ENCODE assay signal across 11 mouse cellular contexts in the genomic region with DNA sequence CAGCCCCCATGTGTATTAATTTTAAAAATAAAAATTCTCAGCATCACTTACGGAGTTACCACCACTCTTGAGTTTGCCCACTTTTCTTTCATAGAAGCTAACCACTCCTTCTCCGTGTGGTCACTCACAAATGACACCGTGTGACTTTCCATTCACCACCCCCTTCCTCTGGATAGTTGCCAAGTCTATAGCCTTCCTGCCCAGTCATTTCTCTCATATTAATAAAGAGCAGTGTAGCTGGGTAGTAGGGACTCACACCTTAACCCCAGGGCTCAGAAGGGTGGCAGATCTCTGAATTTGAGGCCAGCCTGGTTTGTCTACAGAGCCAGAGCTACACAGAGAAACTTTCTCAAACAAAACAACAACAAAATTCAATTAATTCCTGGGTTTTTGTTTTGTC. TPM values are rescaled to one million over a fixed set of nuclear protein-coding genes. Genes with fewer than 3 reads are reported as not detected.
DNase-seq lines count a peak whose midpoint lies in the region; ATAC-seq lines count a peak whose summit lies in the region.
"Had no signal": no experiment of that assay in that cellular context is flagged by ENCODE, and none has a peak within 500 bp of the region (broad histone marks: within the 10 kb centered on the region; RNA-seq: fewer than 3 reads in every experiment).

No protein-coding gene starts in this region.

- H3K36me3 ChIP-seq in heart, embryonic 11.5 days (ENCODE audit: control insufficient read depth, insufficient read depth, low read length), result peaks cover 9% of the 10 kb centered on the region
- H3K36me3 ChIP-seq in midbrain, embryonic 14.5 days (ENCODE audit: control insufficient read depth, insufficient read depth, low read length), result peaks cover 20% of the 10 kb centered on the region
- peaks cover 6% of the 10 kb centered on the region for H3K36me3 ChIP-seq in midbrain, embryonic 11.5 days (ENCODE audit: control insufficient read depth, insufficient read depth, low read length)
- peaks cover 27% of the 10 kb centered on the region for H3K36me3 ChIP-seq in forebrain, embryonic 12.5 days (replicated peaks)

- no peak for ATAC-seq in heart, embryonic 11.5 days (replicated peaks; ENCODE audit: insufficient number of reproducible peaks, low FRiP score, low TSS enrichment)
- no peak for ATAC-seq in midbrain, embryonic 14.5 days (ENCODE audit: low FRiP score, low TSS enrichment)
- no peak for ATAC-seq in midbrain, embryonic 11.5 days (ENCODE audit: low FRiP score)
- no peak for ATAC-seq in forebrain, embryonic 12.5 days (ENCODE audit: low FRiP score)

- 57% methylated on average over 3 of the region's 3 CpGs for WGBS in heart, embryonic 11.5 days (ENCODE audit: insufficient replicate concordance)
- WGBS in midbrain, embryonic 14.5 days, result 85% methylated on average over 3 of the region's 3 CpGs
- WGBS in midbrain, embryonic 11.5 days, result 93% methylated on average over 3 of the region's 3 CpGs
- 86% methylated on average over 3 of the region's 3 CpGs for WGBS in forebrain, embryonic 12.5 days

- no peak overlapping the region for H3K27ac ChIP-seq in heart, embryonic 11.5 days (ENCODE audit: low read depth, low read length)
- no peak overlapping the region for H3K27ac ChIP-seq in midbrain, embryonic 14.5 days (replicated peaks; ENCODE audit: low read depth, low read length)
- no peak overlapping the region for H3K27ac ChIP-seq in midbrain, embryonic 11.5 days (ENCODE audit: low read depth, low read length)
- no peak overlapping the region for H3K27ac ChIP-seq in forebrain, embryonic 12.5 days

- peaks cover 32% of the 10 kb centered on the region for H3K4me1 ChIP-seq in heart, embryonic 11.5 days (ENCODE audit: control insufficient read depth, insufficient read depth, low read length)
- peaks cover 18% of the 10 kb centered on the region for H3K4me1 ChIP-seq in midbrain, embryonic 14.5 days (ENCODE audit: control insufficient read depth, insufficient read depth, low read length)
- peaks cover 13% of the 10 kb centered on the region for H3K4me1 ChIP-seq in midbrain, embryonic 11.5 days (ENCODE audit: control insufficient read depth, insufficient read depth, low read length)
- peaks cover 21% of the 10 kb centered on the region for H3K4me1 ChIP-seq in forebrain, embryonic 12.5 days

- no peaks in the 10 kb centered on the region for H3K27me3 ChIP-seq in heart, embryonic 11.5 days (ENCODE audit: control insufficient read depth, insufficient read depth, low read length)
- no peaks in the 10 kb centered on the region for H3K27me3 ChIP-seq in midbrain, embryonic 14.5 days (ENCODE audit: control insufficient read depth, insufficient read depth, low read length)
- no peaks in the 10 kb centered on the region for H3K27me3 ChIP-seq in midbrain, embryonic 11.5 days (ENCODE audit: control insufficient read depth, insufficient read depth, low read length)
- no peaks in the 10 kb centered on the region for H3K27me3 ChIP-seq in forebrain, embryonic 12.5 days

- peak; percentile 52 to 58 for DNase-seq in heart, adult 18-20 months
- peak; percentile 3 for DNase-seq in midbrain, embryonic 14.5 days
- no peak for DNase-seq in midbrain, embryonic 11.5 days (ENCODE audit: low spot score, missing footprints)
- peak; percentile 40 for DNase-seq in kidney, postnatal 14 days
- no peak for DNase-seq in embryo, embryonic 10 days (ENCODE audit: low spot score)
- DNase-seq in cerebellum, postnatal 25 days, result no peak
- DNase-seq: cerebellum, adult 9-11 months; gastrocnemius, postnatal 10 days; right cerebral cortex, adult 18-20 months had no signal

- no peak overlapping the region for H3K4me3 ChIP-seq in heart, embryonic 11.5 days (ENCODE audit: low read depth, low read length)
- no peak overlapping the region for H3K4me3 ChIP-seq in midbrain, embryonic 14.5 days (replicated peaks; ENCODE audit: low read depth, low read length)
- no peak overlapping the region for H3K4me3 ChIP-seq in midbrain, embryonic 11.5 days (ENCODE audit: low read depth, low read length)
- H3K4me3 ChIP-seq in forebrain, embryonic 12.5 days (replicated peaks), result no peak overlapping the region

- H3K4me2 ChIP-seq in heart, embryonic 11.5 days, result no peak overlapping the region
- H3K4me2 ChIP-seq in midbrain, embryonic 14.5 days (ENCODE audit: low read length), result no peak overlapping the region
- no peak overlapping the region for H3K4me2 ChIP-seq in midbrain, embryonic 11.5 days
- no peak overlapping the region for H3K4me2 ChIP-seq in forebrain, embryonic 12.5 days

- H3K9me3 ChIP-seq in heart, embryonic 11.5 days (replicated peaks; ENCODE audit: control insufficient read depth, low read length), result no peaks in the 10 kb centered on the region
- no peaks in the 10 kb centered on the region for H3K9me3 ChIP-seq in midbrain, embryonic 14.5 days (ENCODE audit: control insufficient read depth, low read length)
- H3K9me3 ChIP-seq in midbrain, embryonic 11.5 days (ENCODE audit: control insufficient read depth, low read length), result no peaks in the 10 kb centered on the region
- no peaks in the 10 kb centered on the region for H3K9me3 ChIP-seq in forebrain, embryonic 12.5 days

- no peak overlapping the region for H3K9ac ChIP-seq in heart, embryonic 11.5 days (ENCODE audit: low read depth, low read length)
- no peak overlapping the region for H3K9ac ChIP-seq in midbrain, embryonic 14.5 days (replicated peaks; ENCODE audit: low read length)
- H3K9ac ChIP-seq in midbrain, embryonic 11.5 days (ENCODE audit: low read length), result no peak overlapping the region
- H3K9ac ChIP-seq in forebrain, embryonic 12.5 days, result no peak overlapping the region

RNA-seq across cellular contexts. Expression of a gene that starts 5.1 kb away (rescaled TPM):
- 100 to 1,000 TPM in 1 of 2 experiments, 10 to 100 TPM in 1; 86.5 to 116 TPM for total RNA-seq in heart, adult 18-20 months (2021)
- polyA plus RNA-seq in heart, embryonic 11.5 days (2014; fragmentation: Nextera tagmentation; extraction: Ambion mirVana), result 131 and 155 TPM in 2 replicates
- polyA plus RNA-seq in midbrain, embryonic 14.5 days (2014; fragmentation: Nextera tagmentation; extraction: Ambion mirVana), result 113 and 167 TPM in 2 replicates
- 192 and 219 TPM in 2 replicates for polyA plus RNA-seq in midbrain, embryonic 11.5 days (2014; fragmentation: Nextera tagmentation; extraction: Ambion mirVana)
- polyA plus RNA-seq in forebrain, embryonic 12.5 days (2016; fragmentation: Nextera tagmentation; extraction: Ambion mirVana), result 284 and 305 TPM in 2 replicates

RNA-seq across cellular contexts. Expression of a gene that starts 34.2 kb away (rescaled TPM):
- 1 to 10 TPM; 1.3 to 2.4 TPM for total RNA-seq in heart, adult 18-20 months (2021)
- 2.7 and 3.1 TPM in 2 replicates for polyA plus RNA-seq in heart, embryonic 11.5 days (2014; fragmentation: Nextera tagmentation; extraction: Ambion mirVana)
- polyA plus RNA-seq in midbrain, embryonic 14.5 days (2014; fragmentation: Nextera tagmentation; extraction: Ambion mirVana), result 0.89 and 1.1 TPM in 2 replicates
- 1.4 TPM in 2 replicates for polyA plus RNA-seq in midbrain, embryonic 11.5 days (2014; fragmentation: Nextera tagmentation; extraction: Ambion mirVana)
- polyA plus RNA-seq in forebrain, embryonic 12.5 days (2016; fragmentation: Nextera tagmentation; extraction: Ambion mirVana), result 0.96 and 1.5 TPM in 2 replicates

RNA-seq across cellular contexts. Expression of a gene that starts 49.9 kb away (rescaled TPM):
- 1 to 10 TPM; 8.8 to 9.5 TPM for total RNA-seq in heart, adult 18-20 months (2021)
- polyA plus RNA-seq in heart, embryonic 11.5 days (2014; fragmentation: Nextera tagmentation; extraction: Ambion mirVana), result 31.9 and 33.5 TPM in 2 replicates
- polyA plus RNA-seq in midbrain, embryonic 14.5 days (2014; fragmentation: Nextera tagmentation; extraction: Ambion mirVana), result 7.8 and 12.3 TPM in 2 replicates
- 22.4 and 24.8 TPM in 2 replicates for polyA plus RNA-seq in midbrain, embryonic 11.5 days (2014; fragmentation: Nextera tagmentation; extraction: Ambion mirVana)
- 13.1 and 15.9 TPM in 2 replicates for polyA plus RNA-seq in forebrain, embryonic 12.5 days (2016; fragmentation: Nextera tagmentation; extraction: Ambion mirVana)

RNA-seq across cellular contexts. Expression of a gene that starts 58.7 kb away (rescaled TPM):
- total RNA-seq in heart, adult 18-20 months (2021), result 100 to 1,000 TPM; 240 to 249 TPM
- polyA plus RNA-seq in heart, embryonic 11.5 days (2014; fragmentation: Nextera tagmentation; extraction: Ambion mirVana), result 37.0 and 44.6 TPM in 2 replicates
- 78.3 and 85.3 TPM in 2 replicates for polyA plus RNA-seq in midbrain, embryonic 14.5 days (2014; fragmentation: Nextera tagmentation; extraction: Ambion mirVana)
- polyA plus RNA-seq in midbrain, embryonic 11.5 days (2014; fragmentation: Nextera tagmentation; extraction: Ambion mirVana), result 61.8 and 68.7 TPM in 2 replicates
- 104 and 105 TPM in 2 replicates for polyA plus RNA-seq in forebrain, embryonic 12.5 days (2016; fragmentation: Nextera tagmentation; extraction: Ambion mirVana)

Comparison
In these comparisons a context has a peak if more than half of its experiments do, and no peak if none do; other contexts are left out.
1. DNase-seq: peak in heart, adult 18-20 months (2 of 2), midbrain, embryonic 14.5 days (single experiment) and kidney, postnatal 14 days (single experiment); none in midbrain, embryonic 11.5 days (single experiment), embryo, embryonic 10 days (single experiment) and cerebellum, postnatal 25 days (0 of 2).